Mouse (Mus musculus) lung, postnatal 25 days (tissue): Measurements from ENCODE around the gene Ccdc14.
"Not testable (repeated sequence)": the region's sequence is repeated elsewhere in the genome, so short reads cannot be mapped to it uniquely, and the experiment has no call there.

Experiments
- DNase-seq: peaks from one replicate; pipeline ENCODE4 v3.0.0; 2022; ENCODE audit warnings: low spot score

The Ccdc14 gene

GRCm38 (mm10) chr16:34690334-34691144 is at the start of gene Ccdc14:
Gene Ccdc14 (plus strand): TSS chr16:34690616.
- peak; percentile 92 for DNase-seq

GRCm38 (mm10) chr16:34643511-34644259 is 46.7 kb upstream of the Ccdc14 start:
- DNase-seq = peak; percentile 31

GRCm38 (mm10) chr16:34649621-34650020 is 40.8 kb upstream of the Ccdc14 start, which contains the start of gene Ropn1:
Gene Ropn1 (plus strand): TSS chr16:34649921.
- DNase-seq = no peak

DNA sequence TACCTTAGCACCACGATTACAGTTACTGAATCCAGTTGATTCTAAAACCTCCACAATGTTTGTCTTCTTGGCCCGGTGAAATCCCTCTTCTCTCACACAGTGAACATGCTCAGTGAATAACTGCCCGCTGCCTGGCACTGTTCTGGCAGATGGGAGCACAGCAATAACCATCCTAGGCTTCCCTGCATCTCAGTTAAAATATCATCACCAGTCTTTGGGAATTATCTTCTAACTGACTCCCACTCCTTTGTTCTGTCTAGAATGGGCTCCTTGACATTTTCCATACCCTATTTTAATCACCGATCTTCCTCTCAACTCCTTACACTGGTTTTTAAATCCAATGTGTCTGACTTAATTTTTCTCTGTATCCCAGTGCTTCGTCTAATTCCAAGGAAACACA is 37.4 kb upstream of the Ccdc14 start:
- DNase-seq = no peak

GRCm38 (mm10) chr16:34657566-34657965 is 32.9 kb upstream of the Ccdc14 start:
- not testable (repeated sequence) for DNase-seq

GRCm38 (mm10) chr16:34657983-34658382 is 32.4 kb upstream of the Ccdc14 start:
- DNase-seq = no peak

GRCm38 (mm10) chr16:34658388-34658787 is 32.0 kb upstream of the Ccdc14 start:
- DNase-seq = no peak

- no peak for DNase-seq
Observed at GRCm38 (mm10) chr16:34664553-34664952, 25.9 kb upstream of the Ccdc14 start.

DNA sequence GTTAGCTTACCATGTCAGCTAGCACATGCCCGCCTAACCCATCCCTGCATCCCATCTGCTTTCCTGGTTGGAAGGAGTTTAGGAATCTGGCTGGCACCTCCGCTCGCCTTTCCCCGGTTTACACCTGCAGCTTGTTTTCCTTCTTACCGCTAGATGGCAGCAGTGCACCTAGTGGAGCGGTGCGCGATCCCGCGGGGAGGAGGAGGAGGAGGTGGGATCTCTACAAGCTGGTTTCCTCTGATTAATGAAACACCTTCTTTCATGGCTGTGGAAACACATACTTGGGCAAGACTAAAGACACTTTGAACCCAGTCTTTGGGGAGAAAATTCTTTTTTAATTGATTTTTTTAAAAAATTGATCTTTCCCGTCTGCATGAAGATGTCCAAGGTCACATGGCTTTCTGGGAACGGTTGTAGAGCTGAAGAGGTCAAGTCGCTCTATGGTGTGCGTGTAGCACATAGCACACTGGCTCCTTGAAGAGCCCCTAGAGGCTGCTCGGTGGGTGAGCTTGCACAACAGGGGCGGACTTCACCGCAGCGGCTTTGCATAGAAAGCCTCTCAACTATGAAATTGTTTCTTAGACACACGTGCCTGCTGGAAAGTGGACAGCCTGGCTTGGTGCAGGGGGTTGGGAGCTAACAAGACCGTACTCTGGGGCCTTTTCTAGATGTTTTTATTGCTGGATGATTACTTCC is 23.2 kb upstream of the Ccdc14 start:
- DNase-seq = peak; percentile 80

- DNase-seq = no peak
Observed at GRCm38 (mm10) chr16:34668341-34668740, 22.1 kb upstream of the Ccdc14 start.

DNA sequence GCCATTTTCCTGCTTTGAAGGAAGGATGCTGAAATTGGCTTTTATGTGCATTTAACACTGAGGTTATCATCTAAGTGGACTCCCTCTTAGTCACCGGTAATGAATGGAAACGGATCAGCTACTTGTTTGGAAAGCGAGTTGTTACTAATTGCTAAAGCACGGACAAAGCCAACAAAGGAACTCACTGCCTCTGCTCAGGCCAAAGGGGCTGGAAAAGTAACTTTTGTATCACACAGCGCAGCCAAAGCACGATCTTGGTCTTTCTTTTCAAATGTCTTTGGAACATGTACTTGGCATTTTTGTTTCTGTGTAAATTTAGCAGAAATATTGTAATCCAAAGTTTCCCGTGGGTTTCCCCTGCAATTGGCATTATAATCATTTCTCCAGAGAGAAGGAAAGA is 18.4 kb upstream of the Ccdc14 start:
- DNase-seq = no peak

- peak; percentile 18 for DNase-seq
Observed at GRCm38 (mm10) chr16:34672822-34673221, 17.6 kb upstream of the Ccdc14 start.

DNA sequence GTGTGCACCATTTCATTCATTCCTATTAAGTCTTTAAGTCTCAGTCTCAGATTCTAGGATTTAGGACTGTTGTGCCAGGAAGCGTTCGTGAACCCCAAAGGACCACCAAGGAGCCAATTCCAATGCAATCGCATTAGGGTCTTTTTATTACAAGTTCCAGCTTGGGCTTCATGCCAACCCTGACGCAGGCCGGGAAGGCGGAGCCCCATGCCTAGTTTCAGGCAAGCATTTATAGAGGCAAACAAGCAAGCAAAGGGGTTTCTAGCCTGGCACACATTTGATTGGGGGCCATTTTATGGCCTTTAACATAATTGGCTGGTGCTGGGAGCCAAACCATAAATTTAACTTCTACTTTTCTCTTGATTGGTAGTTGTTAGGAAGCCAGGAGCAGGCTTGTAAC is 16.1 kb upstream of the Ccdc14 start:
- DNase-seq = no peak

- no peak for DNase-seq
Observed at GRCm38 (mm10) chr16:34681823-34682222, 8.6 kb upstream of the Ccdc14 start.

DNA sequence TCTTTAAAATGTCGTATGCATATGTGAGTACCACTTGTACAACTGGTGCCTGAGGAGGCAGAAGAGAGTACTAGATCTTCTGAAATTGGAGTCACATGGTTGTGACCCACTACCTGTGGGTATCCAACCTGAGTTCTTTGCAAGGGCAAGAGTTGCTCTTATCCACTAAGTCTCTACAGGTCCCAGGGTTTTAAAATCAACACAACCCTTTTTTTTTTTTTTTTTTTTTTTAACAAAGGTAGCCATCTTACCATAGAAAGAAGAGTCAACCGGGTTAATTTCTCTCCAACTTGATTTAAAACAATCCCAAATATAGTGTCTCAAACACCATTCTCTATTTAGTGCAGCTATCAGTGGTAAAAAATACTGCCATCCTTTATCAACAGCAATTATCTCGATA is 537 bp upstream of the Ccdc14 start:
- no peak for DNase-seq

DNA sequence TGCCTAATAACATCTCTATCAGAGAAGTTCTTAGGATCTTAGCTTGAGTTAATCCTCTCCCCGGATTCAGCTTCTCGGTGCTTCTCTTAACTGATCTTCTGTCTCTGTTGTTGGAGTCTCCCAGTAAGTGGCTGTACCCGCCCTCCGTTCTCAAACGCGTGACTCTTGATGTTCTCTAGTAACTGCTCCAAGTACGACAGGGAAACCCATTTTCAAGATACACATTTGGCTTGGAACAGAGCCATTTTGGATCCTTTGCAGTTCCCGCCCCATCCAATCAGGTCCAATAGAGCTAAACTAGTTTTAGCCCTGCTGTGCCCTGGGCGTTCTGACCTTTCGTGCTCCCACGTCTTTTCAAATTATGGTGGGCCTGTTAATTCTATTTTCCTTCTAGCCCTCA is 740 bp downstream of the Ccdc14 start:
- no peak for DNase-seq

DNA sequence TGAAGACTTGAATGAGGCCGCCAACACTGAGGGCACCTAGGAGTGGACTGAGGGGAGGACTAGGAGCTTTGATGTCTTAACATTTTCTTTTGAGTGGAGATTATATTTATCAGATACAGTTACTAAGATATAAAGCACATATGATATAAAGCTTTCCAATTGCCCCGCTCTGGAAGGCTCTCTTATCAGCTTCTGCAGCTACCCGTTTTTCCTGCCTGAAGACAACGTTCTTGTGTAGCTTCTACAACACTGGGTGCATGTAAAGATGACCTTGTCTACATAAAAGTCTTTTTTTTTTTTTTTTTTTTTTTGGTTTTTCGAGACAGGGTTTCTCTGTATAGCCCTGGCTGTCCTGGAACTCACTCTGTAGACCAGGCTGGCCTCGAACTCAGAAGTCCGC is 4.1 kb downstream of the Ccdc14 start:
- DNase-seq = no peak

DNA sequence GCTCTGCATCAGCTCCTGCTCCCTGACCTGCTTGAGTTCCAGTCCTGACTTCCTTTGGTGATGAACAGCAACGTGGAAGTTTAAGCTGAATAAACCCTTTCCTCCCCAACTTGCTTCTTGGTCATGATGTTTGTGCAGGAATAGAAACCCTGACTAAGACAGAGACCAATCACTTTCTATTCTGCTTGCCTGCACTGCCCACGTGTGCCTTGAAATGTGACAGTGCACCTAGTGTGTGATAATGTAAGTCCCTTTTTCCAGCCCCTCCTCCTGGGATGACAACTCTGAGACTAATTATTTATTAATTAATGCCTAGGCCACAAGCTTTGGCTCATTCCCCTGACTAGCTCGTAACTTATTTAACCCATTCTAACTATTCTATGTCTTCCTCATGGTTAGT is 8.3 kb downstream of the Ccdc14 start:
- DNase-seq = not testable (repeated sequence)

DNA sequence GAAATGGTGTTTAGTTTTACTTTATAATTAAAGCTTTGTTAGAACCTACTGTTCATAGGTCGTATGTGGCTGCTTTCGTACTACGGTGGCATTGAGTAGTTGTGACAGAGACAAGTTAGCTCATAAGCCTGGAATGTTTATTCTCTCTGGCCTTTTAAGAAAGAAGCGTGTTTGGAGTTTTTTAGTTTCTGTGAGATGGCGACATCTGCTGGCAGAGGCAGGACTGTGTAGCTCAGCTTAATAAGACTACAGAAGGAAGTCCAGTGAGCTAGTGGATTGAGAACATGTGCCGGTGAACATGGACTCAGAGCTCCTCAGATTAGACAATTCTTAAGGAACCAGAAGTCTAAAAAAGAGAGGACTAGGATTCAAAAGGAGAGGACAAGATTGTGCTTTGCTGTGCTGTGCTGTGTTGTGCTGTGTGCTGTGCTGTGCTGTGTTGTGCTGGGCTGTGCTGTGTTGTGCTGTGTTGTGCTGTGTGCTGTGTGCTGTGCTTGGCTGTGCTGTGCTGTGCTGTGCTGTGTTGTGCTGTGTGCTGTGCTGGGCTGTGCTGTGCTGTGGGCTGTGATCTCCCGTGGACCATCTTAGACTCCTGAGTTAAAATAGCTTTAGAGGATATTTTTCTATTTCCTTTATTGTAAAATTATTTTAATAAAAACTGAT is 9.9 kb downstream of the Ccdc14 start:
- peak; percentile 88 for DNase-seq

DNA sequence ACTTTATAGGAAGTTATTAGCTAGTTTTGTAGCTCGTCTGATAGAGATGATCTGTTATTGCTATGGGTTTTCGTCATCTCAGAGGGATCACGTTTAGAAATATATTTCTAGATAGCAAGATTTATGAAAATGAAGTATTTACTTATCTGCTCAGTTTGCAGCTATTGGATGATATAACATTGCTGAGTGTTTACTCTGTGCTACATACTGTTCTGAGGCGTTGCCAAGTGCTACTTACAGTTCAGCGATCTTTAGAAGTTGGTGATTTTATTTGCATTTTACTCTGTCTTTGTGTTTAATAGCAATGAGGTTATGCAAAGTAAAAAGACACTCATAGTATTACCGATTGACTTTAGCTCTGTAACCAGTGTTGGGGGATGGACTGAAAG is 10.4 kb downstream of the Ccdc14 start:
- DNase-seq = no peak

GRCm38 (mm10) chr16:34706019-34706418 is 15.6 kb downstream of the Ccdc14 start:
- DNase-seq = peak; percentile 17

- peak; percentile 48 for DNase-seq
Observed at GRCm38 (mm10) chr16:34706487-34706946, 16.1 kb downstream of the Ccdc14 start.
